Comparison of ENCODE assay signal across 8 mouse cellular contexts in genomic region chr3:145924649-145925337, GRCm38 (mm10). TPM values are rescaled to one million over a fixed set of nuclear protein-coding genes. Genes with fewer than 3 reads are reported as not detected.
DNase-seq lines count a peak whose midpoint lies in the region; ATAC-seq and TF ChIP-seq lines count a peak whose summit lies in the region.

No protein-coding gene starts in this region.

- no peak for TF ChIP-seq POLR2A in bone marrow, adult 2 months (IDR thresholded peaks at IDR 0.05; ENCODE audit: borderline replicate concordance, control insufficient read depth, low read depth, low read length)

- no peaks in the 10 kb centered on the region for H3K27me3 ChIP-seq in heart, embryonic 13.5 days (replicated peaks)
- H3K27me3 ChIP-seq in liver, embryonic 14.5 days (ENCODE audit: control insufficient read depth, insufficient read depth, low read length) = no peaks in the 10 kb centered on the region

- no peak for TF ChIP-seq EP300 in liver, embryonic 14.5 days (IDR thresholded peaks at IDR 0.05; ENCODE audit: low read depth)

- peak overlapping the region; percentile 99 for H3K27ac ChIP-seq in bone marrow, adult 2 months (ENCODE audit: control insufficient read depth, insufficient read depth, low read depth, low read length, poor library complexity)
- H3K27ac ChIP-seq in heart, embryonic 13.5 days (replicated peaks) = peak overlapping the region; percentile 96
- H3K27ac ChIP-seq in liver, embryonic 14.5 days = peak overlapping the region; percentile 80

- peak; percentile 33 for ATAC-seq in erythroid progenitor cell, adult 5-6 weeks (replicated peaks; ENCODE audit: low FRiP score, poor library complexity, severe bottlenecking)
- ATAC-seq in heart, embryonic 13.5 days (ENCODE audit: extremely low read depth, insufficient number of reproducible peaks, low FRiP score, low TSS enrichment) = peak; percentile 0; the same call in 1 of the 2 replicates
- peak; percentile 6; the same call in 1 of the 2 replicates for ATAC-seq in liver, embryonic 14.5 days (ENCODE audit: insufficient read depth)

- peak overlapping the region; percentile 84 for H3K4me3 ChIP-seq in bone marrow, adult 2 months (replicated peaks; ENCODE audit: control insufficient read depth, low read depth, low read length)
- peak overlapping the region; percentile 79 for H3K4me3 ChIP-seq in heart, embryonic 13.5 days
- peak overlapping the region; percentile 76 to 91 for H3K4me3 ChIP-seq in liver, embryonic 14.5 days (ENCODE audit: insufficient read depth in 1 of 2, low read depth in 2 of 2, low read length in 2 of 2)

- H3K4me1 ChIP-seq in bone marrow, adult 2 months (ENCODE audit: control insufficient read depth, insufficient read depth, low read length) = peaks cover 3% of the 10 kb centered on the region; the same call in 1 of the 2 replicates
- peaks cover 34% of the 10 kb centered on the region for H3K4me1 ChIP-seq in heart, embryonic 13.5 days
- peaks cover 17 to 21% of the 10 kb centered on the region in 2 experiments for H3K4me1 ChIP-seq in liver, embryonic 14.5 days (replicated peaks; ENCODE audit: control insufficient read depth in 2 of 2, insufficient read depth in 2 of 2, low read length in 1 of 2)

- TF ChIP-seq CTCF in bone marrow, adult 2 months (IDR thresholded peaks at IDR 0.05; ENCODE audit: control insufficient read depth, insufficient read depth, low read length) = no peak
- no peak for TF ChIP-seq CTCF in liver, embryonic 14.5 days (IDR thresholded peaks at IDR 0.05; ENCODE audit: low read depth)

- WGBS in bone marrow, adult 2 months = under 1% methylated on average over 39 of the region's 39 CpGs
- 3% methylated on average over 39 of the region's 39 CpGs for WGBS in heart, embryonic 13.5 days
- 2% methylated on average over 39 of the region's 39 CpGs for WGBS in liver, embryonic 14.5 days (ENCODE audit: insufficient replicate concordance)

- H3K4me2 ChIP-seq in heart, embryonic 13.5 days = peak overlapping the region; percentile 84
- peak overlapping the region; percentile 85 for H3K4me2 ChIP-seq in liver, embryonic 14.5 days (ENCODE audit: low read depth)

- H3K36me3 ChIP-seq in heart, embryonic 13.5 days = peaks cover 21% of the 10 kb centered on the region
- H3K36me3 ChIP-seq in liver, embryonic 14.5 days (replicated peaks; ENCODE audit: control insufficient read depth, insufficient read depth, low read depth) = no peaks in the 10 kb centered on the region; the same call in none of the 2 replicates

- no peaks in the 10 kb centered on the region for H3K9me3 ChIP-seq in heart, embryonic 13.5 days
- H3K9me3 ChIP-seq in liver, embryonic 14.5 days (ENCODE audit: control insufficient read depth, low read length) = no peaks in the 10 kb centered on the region

- DNase-seq in CD8-positive naive resting alpha-beta T cell, adult 2 months (ENCODE audit: low read depth in 2 of 2, low spot score in 2 of 2) = peak; percentile 50 to 52
- peak; percentile 66 for DNase-seq in kidney, postnatal 14 days
- DNase-seq in liver, embryonic 14.5 days (ENCODE audit: low read depth in 3 of 3, low spot score in 3 of 3) = peak; percentile 49 to 77 (median 50)
- DNase-seq in natural killer cell, adult 2 months (ENCODE audit: low spot score in 2 of 2) = peak; percentile 64 to 68
- peak; percentile 75 for DNase-seq in testis, postnatal 10 days (ENCODE audit: low spot score)

- peak overlapping the region; percentile 96 for H3K9ac ChIP-seq in heart, embryonic 13.5 days
- peak overlapping the region; percentile 86 for H3K9ac ChIP-seq in liver, embryonic 14.5 days (replicated peaks)

RNA-seq across cellular contexts. Expression of gene Bcl10, which starts 2.2 kb away (rescaled TPM):
- polyA plus RNA-seq in bone marrow, adult 2 months (2011; ENCODE audit: insufficient read depth, insufficient read length, low replicate concordance, missing spikeins) = 8.8 and 14.2 TPM in 2 replicates
- total RNA-seq in erythroid progenitor cell, adult 5-6 weeks (2015; ENCODE audit: low replicate concordance) = 13.4 and 31.7 TPM in 2 replicates
- 9.5 and 26.3 TPM in 2 replicates for total RNA-seq in erythroid progenitor cell, adult 5-6 weeks (2017; ENCODE audit: low replicate concordance)
- 35.1 and 36.0 TPM in 2 replicates for polyA plus RNA-seq in heart, embryonic 13.5 days (2015; fragmentation: Nextera tagmentation; extraction: Ambion mirVana)
- polyA plus RNA-seq in liver, embryonic 14.5 days (2012; rRNA removed) = 5.8 and 7.4 TPM in 2 replicates
- polyA plus RNA-seq in liver, embryonic 14.5 days (2014; fragmentation: Nextera tagmentation; extraction: Ambion mirVana) = 16.5 and 18.5 TPM in 2 replicates

RNA-seq across cellular contexts. Expression of gene 2410004B18Rik, which starts 13.0 kb away (rescaled TPM):
- 14.4 and 34.3 TPM in 2 replicates for polyA plus RNA-seq in bone marrow, adult 2 months (2011; ENCODE audit: insufficient read depth, insufficient read length, low replicate concordance, missing spikeins)
- total RNA-seq in erythroid progenitor cell, adult 5-6 weeks (2015; ENCODE audit: low replicate concordance) = 27.0 and 27.7 TPM in 2 replicates
- 11.3 and 14.4 TPM in 2 replicates for total RNA-seq in erythroid progenitor cell, adult 5-6 weeks (2017; ENCODE audit: low replicate concordance)
- polyA plus RNA-seq in heart, embryonic 13.5 days (2015; fragmentation: Nextera tagmentation; extraction: Ambion mirVana) = 35.4 and 44.6 TPM in 2 replicates
- 6.2 and 7.8 TPM in 2 replicates for polyA plus RNA-seq in liver, embryonic 14.5 days (2012; rRNA removed)
- 14.4 and 17.4 TPM in 2 replicates for polyA plus RNA-seq in liver, embryonic 14.5 days (2014; fragmentation: Nextera tagmentation; extraction: Ambion mirVana)

Comparison
In these comparisons a context has a peak if more than half of its experiments do, and no peak if none do; other contexts are left out.
1. Peak in every context shown above with its lines: DNase-seq, ATAC-seq, H3K4me3 ChIP-seq and H3K27ac ChIP-seq.